Mouse (Mus musculus) layer of hippocampus, postnatal 14 days (tissue): ENCODE results near the gene Tsnax. TPM values are rescaled to one million over a fixed set of nuclear protein-coding genes. Genes with fewer than 3 reads are reported as not detected.
A peak's percentile ranks its signal among the peaks of the same experiment; 100 is the strongest.

Source experiments
- DNase-seq, 2 experiments: peaks; one replicate each; pipeline ENCODE4 v3.0.0; 2021 to 2022; ENCODE audit warnings: low spot score in 2 of 2, mixed read lengths in 1 of 2
- total RNA-seq, 2 experiments: library from RNA; stranded (reverse); gene quantifications; 2 replicates each; pipeline ENCODE4 v1.2.3; 2021

Tsnax gene
- total RNA-seq, 2 experiments from 2014 or later, result 106 to 107 TPM

DNA sequence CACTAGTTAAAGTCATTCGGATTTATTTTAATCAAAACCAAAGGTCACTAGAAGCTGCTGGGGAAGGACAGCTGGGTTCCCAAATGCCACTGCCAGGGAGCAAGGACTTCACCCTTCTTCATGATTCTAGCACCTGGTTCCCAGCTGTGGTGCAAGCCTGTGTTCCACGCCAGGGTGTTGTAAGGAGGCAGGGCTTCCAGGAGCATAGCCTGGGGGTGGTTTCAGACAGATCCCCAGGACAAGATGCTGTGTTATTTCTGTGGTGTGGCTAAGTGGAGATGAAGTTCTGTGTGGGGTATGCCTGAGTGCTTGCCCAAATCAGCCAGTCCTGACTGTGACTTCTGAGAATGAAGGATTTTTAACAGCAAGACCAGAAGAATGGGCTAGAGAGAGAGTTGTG lies 28.7 kb downstream of the Tsnax start:
- DNase-seq, result no peak

GRCm38 (mm10) chr8:125043394-125043793 lies 30.6 kb downstream of the Tsnax start:
- no peak for DNase-seq

DNA sequence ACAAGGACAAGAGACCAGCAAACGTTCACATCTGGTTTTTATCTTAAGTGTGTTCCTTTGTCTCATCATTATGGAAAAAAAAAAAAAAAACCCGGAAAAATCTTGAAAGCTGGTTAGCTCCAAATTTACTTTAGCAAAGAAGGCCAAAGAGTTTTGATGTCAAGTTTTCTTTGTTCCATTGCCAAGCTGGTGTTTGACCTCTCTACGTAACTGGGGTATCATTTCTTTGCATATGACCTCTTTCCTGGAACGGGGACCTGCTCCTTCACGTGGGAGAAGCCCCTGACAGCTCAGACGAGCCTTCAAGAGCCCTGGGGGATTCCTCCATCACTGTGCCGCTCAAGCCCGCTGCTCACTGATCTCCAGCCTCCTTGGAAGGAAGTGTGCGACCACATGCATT lies 31.1 kb downstream of the Tsnax start:
- DNase-seq, result no peak

GRCm38 (mm10) chr8:125045760-125046159 lies 33.0 kb downstream of the Tsnax start:
- DNase-seq, result no peak

GRCm38 (mm10) chr8:125049051-125049750 lies 36.4 kb downstream of the Tsnax start:
- DNase-seq, result no peak

GRCm38 (mm10) chr8:125049826-125050225 lies 37.0 kb downstream of the Tsnax start:
- no peak for DNase-seq

- DNase-seq, result peak in 1 of 2 experiments; percentile 71
Measured at GRCm38 (mm10) chr8:125052026-125052425, 39.2 kb downstream of the Tsnax start.

DNA sequence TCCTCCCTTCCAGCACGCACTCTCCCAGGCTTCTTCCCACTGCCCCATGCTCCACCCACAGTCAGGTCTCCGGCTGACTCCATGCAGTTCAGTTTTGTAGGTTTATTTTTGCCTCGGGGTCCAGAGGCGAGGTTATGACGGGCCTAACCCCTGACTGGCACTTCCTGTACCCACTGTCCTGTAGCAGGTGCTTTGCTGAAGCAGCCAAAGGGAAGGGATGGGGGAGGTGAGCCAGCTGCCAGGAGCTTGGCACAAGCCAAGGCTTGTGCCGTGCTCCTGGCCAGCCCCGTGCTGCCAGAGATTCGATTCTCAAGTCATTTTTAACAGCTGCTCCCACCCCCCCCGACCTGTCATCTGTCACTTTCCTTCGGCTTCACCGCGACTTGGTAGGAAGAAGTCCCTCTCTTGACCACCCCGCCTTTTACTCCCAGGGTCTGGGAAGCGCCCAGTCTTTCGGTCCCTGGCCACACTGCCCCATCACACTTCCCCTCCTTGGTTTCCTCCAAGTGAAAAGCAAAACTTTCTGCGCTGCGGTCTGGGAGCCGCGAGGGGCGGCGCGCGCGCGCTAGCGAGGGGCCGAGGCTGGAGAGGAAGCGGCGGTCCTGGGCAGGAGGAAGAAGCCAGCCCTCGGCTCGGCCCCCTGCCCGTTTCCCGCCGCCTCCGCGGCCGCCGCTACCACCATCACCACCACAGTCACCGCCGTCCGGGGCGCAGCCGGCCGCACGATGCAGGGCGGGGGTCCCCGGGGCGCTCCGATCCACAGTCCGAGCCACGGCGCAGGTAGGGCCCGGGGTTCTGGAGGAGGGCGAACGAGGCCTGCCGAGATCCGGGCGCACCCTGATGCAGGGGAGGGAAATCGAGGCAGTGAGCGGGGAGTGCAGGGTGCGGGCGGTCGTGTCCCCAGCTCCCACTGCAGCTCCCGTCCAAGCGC lies 41.0 kb downstream of the Tsnax start, which contains the start of gene Disc1:
Disc1 (plus strand) TSS at position 691 of the 931 bp plus-strand sequence.
- DNase-seq, result peak in 1 of 2 experiments; percentile 50

DNA sequence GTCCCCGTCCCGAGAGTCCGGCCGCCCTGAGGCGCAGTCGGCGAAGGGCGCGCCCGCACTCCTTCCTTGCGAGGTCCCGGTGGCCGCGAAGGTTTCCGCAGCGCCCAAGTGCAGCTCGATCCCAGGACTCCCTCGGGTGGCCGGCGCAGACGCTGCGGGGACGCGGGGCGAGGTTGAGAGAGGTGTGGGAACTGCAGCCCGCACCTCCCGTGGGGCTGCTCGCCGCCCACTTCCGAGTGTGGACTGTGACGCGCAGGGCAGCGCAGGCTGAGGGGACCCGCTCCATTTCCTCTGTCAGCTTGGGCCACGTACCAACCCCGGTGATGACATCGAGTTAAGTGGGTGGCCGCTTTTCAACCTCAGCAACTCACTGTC lies 41.6 kb downstream of the Tsnax start:
- peak; percentile 41 to 54 for DNase-seq

GRCm38 (mm10) chr8:125060904-125061303 lies 48.1 kb downstream of the Tsnax start:
- DNase-seq, result no peak

GRCm38 (mm10) chr8:125065596-125065995 lies 52.8 kb downstream of the Tsnax start:
- no peak for DNase-seq

DNA sequence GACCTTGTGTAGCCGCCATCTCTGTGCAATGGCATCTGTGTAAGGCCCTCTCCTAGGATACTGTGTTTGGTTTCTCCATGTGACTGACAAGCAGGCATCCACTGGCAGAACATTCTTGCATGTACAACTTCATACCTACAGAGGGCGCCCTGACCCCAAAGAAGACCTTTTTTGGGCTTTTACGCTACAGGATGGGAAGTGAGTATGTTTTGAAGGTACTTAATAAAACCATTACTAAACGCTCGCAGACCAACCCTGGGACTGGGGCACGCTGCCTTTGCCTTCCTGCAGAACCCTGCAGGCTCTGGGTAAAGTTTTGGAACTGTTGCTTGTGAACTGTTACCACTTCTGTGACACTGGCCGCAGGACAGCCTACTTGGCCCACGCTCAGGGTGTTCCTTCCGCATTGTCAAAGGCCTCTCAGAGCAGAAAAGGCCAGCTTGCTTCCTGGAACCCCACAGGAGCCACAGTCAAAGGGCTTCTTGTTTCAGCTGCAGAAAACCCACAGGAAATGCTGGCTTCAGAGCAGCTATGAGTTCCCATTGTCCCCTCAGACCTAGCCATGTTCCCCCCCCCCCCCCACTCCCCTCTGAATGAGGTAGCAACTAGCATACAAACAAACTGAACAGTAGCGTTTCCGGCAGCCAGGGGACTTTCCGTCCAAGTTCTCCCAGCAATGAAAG lies 54.3 kb downstream of the Tsnax start:
- peak; percentile 74 to 91 for DNase-seq

DNA sequence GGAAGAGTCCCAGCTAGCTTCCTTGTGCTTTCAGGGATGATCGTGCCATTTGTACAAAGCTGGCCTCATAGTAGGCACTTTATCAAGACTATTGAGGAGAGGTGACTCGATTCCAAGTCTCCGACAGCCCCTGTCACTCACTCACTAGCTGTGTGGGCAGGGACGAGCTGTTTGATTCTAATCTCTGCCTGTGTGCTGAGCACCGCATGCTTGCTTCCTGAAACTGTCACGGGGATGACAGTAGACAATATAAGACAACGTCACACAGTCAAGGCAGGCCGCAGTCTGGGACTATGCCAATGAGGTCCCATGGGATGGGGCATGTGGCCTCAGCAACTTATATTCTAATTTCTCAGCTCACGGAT lies 54.8 kb downstream of the Tsnax start:
- peak in 1 of 2 experiments; percentile 67 for DNase-seq

DNA sequence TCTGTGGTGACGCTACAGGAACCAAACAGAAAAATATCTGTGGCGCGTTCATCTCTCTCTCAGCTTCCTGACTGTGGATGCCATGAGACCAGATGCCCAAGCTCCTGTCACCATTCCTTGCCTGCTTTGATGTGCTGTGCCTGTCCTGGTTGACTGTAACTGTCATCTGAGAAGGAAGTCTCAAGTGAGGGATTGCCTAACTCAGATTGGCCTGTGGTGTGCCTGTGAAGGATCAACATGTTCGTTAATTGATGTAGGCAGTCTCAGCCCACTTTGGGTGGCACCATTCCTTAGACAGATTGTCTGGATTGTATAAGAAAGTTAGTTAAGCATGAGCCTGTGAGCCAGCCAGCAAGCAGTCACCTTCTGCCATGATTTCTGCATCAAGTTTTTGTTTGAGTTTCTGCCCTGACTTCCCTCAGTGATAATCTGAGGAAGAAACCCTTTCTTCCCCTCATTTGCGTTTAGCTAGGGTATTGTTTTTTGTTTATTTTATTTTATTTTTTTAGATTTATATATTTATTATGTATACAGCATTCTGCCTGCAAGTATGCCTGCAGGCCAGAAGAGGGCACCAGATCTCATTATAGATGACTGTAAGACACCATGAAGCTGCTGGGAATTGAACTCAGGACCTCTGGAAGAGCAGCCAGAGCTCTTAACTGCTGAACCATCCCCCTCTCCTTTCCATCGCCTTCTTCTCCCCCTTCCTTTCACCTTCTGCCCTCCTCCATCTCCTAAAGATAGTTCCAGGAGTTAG lies 55.5 kb downstream of the Tsnax start:
- DNase-seq, result no peak

- DNase-seq, result no peak
Measured at GRCm38 (mm10) chr8:125069304-125069703, 56.5 kb downstream of the Tsnax start.

GRCm38 (mm10) chr8:125069733-125070132 lies 56.9 kb downstream of the Tsnax start:
- no peak for DNase-seq

DNA sequence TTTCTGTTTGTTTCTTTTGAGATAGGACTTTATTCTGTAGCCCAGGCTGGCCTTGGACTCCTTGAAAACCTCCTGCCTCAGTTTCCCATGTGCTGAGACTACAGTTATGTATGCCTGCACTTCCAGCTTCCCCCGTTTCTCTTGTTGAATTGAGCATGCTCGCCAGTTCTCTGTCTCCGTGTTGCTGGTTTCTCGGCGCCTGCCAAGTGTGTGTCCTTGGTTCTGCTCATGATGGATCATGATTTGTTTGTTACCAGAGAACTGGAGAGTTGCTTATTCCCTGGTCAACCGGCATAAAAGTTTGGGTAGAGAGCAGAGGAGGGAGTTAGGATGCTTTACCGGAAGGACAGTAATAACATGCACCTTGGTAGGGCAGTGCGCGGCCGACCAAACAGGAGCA lies 61.3 kb downstream of the Tsnax start:
- DNase-seq, result no peak

- no peak for DNase-seq
Measured at GRCm38 (mm10) chr8:125074581-125074980, 61.8 kb downstream of the Tsnax start.

GRCm38 (mm10) chr8:125075389-125075788 lies 62.6 kb downstream of the Tsnax start:
- no peak for DNase-seq

- no peak for DNase-seq
Measured at GRCm38 (mm10) chr8:125077326-125077725, 64.5 kb downstream of the Tsnax start.
